Mouse (Mus musculus): ENCODE data around the gene Bid. TPM values are rescaled to one million over a fixed set of nuclear protein-coding genes. Genes with fewer than 3 reads are reported as not detected.

Gene Bid
- polyA plus RNA-seq, 1 experiment: 60.6 TPM

DNA sequence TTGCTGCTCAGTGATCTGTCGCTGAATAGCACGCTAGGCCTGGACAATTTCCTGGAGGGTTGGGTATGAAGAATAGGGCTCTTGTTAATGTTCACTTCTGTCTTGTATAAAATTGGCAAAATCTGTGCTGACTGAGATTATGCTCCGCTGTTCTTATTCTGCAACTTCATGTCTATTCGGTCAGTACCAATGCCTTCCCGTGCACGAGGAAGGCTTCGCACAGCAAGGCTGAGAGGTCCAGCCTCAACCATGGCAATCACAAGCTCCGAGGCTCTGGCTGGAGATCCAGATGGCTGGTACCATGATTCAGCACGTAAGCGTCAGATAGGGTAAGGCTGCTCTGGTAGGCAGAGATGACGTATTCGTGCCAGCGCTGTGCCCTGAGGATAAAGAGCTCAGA, 24.9 kb upstream of the Bid start:
- Histone ChIP-seq H3K4me1 (ENCODE audit: control insufficient read depth, insufficient read depth, low read length) (peaks cover 3% of the 10 kb centered on the region; the same call in 1 of the 2 replicates), H3K27me3 (replicated peaks; ENCODE audit: control insufficient read depth, insufficient read depth, low read length) (no peaks in the 10 kb centered on the region), H3K27ac (ENCODE audit: insufficient read depth, low read depth, low read length) (peak overlapping the region; percentile 90), H3K4me3 (ENCODE audit: insufficient read depth, low read depth, low read length) (no peak overlapping the region), H3K36me3 (ENCODE audit: control insufficient read depth, insufficient read depth, low read length) (no peaks in the 10 kb centered on the region)
- WGBS: 61% methylated on average over 13 of the region's 13 CpGs
- DNase-seq: peak; percentile 86
- no peak for TF ChIP-seq POLR2A (IDR thresholded peaks at IDR 0.05; ENCODE audit: low read depth, low read length)
- no peak for TF ChIP-seq CTCF (conservative IDR thresholded peaks at IDR 0.05; ENCODE audit: insufficient read depth, insufficient read length, low read depth, low read length)

DNA sequence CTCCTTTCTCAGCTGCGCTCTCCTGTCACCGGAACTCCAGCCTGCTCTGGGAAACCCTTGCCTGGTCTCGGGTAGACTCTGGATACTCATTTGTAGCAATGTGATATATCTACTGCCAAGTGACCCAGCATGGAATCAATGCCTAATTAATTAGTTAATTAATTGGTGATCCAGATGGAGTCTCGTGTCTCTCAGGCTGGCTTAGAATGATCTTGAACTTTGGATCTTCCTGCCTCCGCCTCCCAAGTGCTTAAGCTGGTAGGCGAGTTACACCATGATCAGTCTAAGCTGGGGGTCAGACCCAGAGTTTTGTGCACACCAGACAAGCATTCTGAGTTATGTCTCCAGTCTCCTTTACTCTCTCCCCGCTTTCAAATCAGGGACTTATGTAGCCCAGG, 24.4 kb upstream of the Bid start:
- Histone ChIP-seq H3K4me1 (ENCODE audit: control insufficient read depth, insufficient read depth, low read length) (peaks cover 3% of the 10 kb centered on the region; the same call in 1 of the 2 replicates), H3K4me3 (ENCODE audit: insufficient read depth, low read depth, low read length) (no peak overlapping the region), H3K27ac (ENCODE audit: insufficient read depth, low read depth, low read length) (peak overlapping the region; percentile 90), H3K27me3 (replicated peaks; ENCODE audit: control insufficient read depth, insufficient read depth, low read length) (no peaks in the 10 kb centered on the region), H3K36me3 (ENCODE audit: control insufficient read depth, insufficient read depth, low read length) (no peaks in the 10 kb centered on the region)
- DNase-seq: peak; percentile 86
- no peak for TF ChIP-seq CTCF (conservative IDR thresholded peaks at IDR 0.05; ENCODE audit: insufficient read depth, insufficient read length, low read depth, low read length)
- no peak for TF ChIP-seq POLR2A (IDR thresholded peaks at IDR 0.05; ENCODE audit: low read depth, low read length)
- WGBS: 58% methylated on average over 7 of the region's 7 CpGs

DNA sequence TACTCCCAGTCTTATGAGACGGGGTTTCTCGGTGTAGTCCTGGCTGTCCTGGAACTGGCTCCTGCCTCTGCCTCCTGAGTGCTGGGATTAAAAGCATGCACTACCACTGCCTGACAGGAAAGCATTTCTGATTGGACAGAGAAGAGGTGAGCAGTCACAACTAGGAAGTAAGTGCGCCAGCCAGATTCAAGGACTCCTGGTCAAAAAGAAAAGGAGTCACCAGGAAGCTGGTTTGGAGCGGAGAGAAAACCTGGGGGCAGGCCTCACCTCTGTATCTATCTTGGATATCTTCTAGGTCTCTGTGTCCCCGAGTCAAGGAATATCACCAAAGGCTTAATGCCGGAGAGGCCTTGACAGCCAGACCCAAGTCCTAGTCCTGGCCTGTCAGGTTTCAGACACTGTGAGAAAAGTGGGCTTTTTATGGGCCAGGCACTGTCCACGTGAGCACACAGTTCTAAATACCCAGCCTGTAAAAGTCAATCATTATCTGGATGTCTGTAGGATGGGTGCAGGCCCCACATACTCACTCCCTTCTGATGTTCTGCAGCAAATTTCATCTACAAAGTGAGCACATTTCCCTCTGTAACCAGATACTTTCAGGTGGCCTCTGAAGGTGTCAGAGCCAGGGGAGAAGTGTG, 23.9 kb upstream of the Bid start:
- Histone ChIP-seq H3K4me1 (ENCODE audit: control insufficient read depth, insufficient read depth, low read length) (peaks cover 3% of the 10 kb centered on the region; the same call in 1 of the 2 replicates), H3K36me3 (ENCODE audit: control insufficient read depth, insufficient read depth, low read length) (no peaks in the 10 kb centered on the region), H3K27me3 (replicated peaks; ENCODE audit: control insufficient read depth, insufficient read depth, low read length) (no peaks in the 10 kb centered on the region), H3K27ac (ENCODE audit: insufficient read depth, low read depth, low read length) (peak overlapping the region; percentile 85), H3K4me3 (ENCODE audit: insufficient read depth, low read depth, low read length) (no peak overlapping the region)
- DNase-seq: peak; percentile 63
- 60% methylated on average over 7 of the region's 7 CpGs for WGBS
- TF ChIP-seq CTCF (conservative IDR thresholded peaks at IDR 0.05; ENCODE audit: insufficient read depth, insufficient read length, low read depth, low read length) (no peak), POLR2A (IDR thresholded peaks at IDR 0.05; ENCODE audit: low read depth, low read length) (no peak)

DNA sequence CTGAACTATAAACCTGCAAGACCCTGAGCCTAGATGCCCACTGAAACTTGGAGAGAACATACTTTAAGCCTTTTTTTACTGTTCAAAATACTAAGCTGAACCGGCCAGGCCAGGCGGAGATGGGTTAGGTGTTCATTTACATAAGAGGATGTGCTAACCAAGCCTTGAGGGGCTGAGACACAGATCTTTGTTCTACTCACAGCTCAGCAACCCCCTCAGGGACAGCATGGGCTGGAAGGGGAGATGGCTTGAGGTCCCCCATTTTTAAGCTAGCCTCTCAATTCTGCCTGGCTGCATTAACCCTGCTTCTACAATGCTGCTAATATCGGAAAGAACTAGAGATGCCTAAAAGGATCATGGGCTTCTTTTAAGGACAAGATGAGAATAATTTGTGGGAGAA, 23.1 kb upstream of the Bid start:
- peaks cover 3% of the 10 kb centered on the region; the same call in 1 of the 2 replicates for H3K4me1 ChIP-seq (ENCODE audit: control insufficient read depth, insufficient read depth, low read length)
- TF ChIP-seq CTCF (conservative IDR thresholded peaks at IDR 0.05; ENCODE audit: insufficient read depth, insufficient read length, low read depth, low read length): no peak
- TF ChIP-seq POLR2A (IDR thresholded peaks at IDR 0.05; ENCODE audit: low read depth, low read length): no peak
- DNase-seq: no peak
- 0 out of 2 replicates have a peak overlapping the region, but pooled peaks have one; percentile 9 for H3K27ac ChIP-seq (ENCODE audit: insufficient read depth, low read depth, low read length)
- H3K36me3 ChIP-seq (ENCODE audit: control insufficient read depth, insufficient read depth, low read length): no peaks in the 10 kb centered on the region
- H3K27me3 ChIP-seq (replicated peaks; ENCODE audit: control insufficient read depth, insufficient read depth, low read length): no peaks in the 10 kb centered on the region
- 82% methylated on average over 3 of the region's 3 CpGs for WGBS
- no peak overlapping the region for H3K4me3 ChIP-seq (ENCODE audit: insufficient read depth, low read depth, low read length)

DNA sequence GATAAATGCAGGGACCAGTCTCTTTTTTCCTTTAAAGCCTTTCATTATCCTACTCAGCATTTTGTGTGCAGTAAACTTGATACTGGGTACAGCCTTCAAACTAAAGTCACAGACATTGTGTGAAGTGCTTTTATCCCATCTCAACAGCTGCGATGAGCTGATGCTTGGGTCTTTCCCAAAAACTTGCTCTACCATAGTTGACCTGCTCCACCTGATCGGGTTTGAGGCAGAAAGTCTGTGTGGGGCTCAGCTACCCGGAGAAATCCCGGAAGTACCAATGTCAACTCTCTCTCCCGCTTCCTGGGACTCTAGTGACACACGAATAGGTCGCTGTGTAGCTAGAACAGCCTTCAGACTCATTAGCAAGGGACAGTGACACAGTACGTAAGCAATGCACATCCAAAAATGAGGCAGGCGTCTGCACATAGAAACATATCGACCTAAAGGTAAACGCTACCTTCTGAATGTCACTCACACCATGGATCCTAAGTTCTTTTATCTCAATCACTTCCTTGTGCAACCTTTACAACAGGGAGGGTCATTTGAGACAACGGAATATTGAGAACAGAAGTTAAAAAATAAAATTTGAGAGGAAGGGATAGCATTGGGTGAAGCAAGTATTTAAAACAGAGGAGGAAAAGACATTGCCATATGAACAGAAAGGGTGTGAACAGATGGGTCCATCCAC, 22.3 kb upstream of the Bid start:
- 90% methylated on average over 12 of the region's 12 CpGs for WGBS
- no peak overlapping the region for H3K27ac ChIP-seq (ENCODE audit: insufficient read depth, low read depth, low read length)
- no peak for DNase-seq
- no peaks in the 10 kb centered on the region for H3K27me3 ChIP-seq (replicated peaks; ENCODE audit: control insufficient read depth, insufficient read depth, low read length)
- TF ChIP-seq POLR2A (IDR thresholded peaks at IDR 0.05; ENCODE audit: low read depth, low read length) (no peak), CTCF (conservative IDR thresholded peaks at IDR 0.05; ENCODE audit: insufficient read depth, insufficient read length, low read depth, low read length) (no peak)
- H3K36me3 ChIP-seq (ENCODE audit: control insufficient read depth, insufficient read depth, low read length): no peaks in the 10 kb centered on the region
- H3K4me3 ChIP-seq (ENCODE audit: insufficient read depth, low read depth, low read length): no peak overlapping the region
- peaks cover 3% of the 10 kb centered on the region; the same call in 1 of the 2 replicates for H3K4me1 ChIP-seq (ENCODE audit: control insufficient read depth, insufficient read depth, low read length)

DNA sequence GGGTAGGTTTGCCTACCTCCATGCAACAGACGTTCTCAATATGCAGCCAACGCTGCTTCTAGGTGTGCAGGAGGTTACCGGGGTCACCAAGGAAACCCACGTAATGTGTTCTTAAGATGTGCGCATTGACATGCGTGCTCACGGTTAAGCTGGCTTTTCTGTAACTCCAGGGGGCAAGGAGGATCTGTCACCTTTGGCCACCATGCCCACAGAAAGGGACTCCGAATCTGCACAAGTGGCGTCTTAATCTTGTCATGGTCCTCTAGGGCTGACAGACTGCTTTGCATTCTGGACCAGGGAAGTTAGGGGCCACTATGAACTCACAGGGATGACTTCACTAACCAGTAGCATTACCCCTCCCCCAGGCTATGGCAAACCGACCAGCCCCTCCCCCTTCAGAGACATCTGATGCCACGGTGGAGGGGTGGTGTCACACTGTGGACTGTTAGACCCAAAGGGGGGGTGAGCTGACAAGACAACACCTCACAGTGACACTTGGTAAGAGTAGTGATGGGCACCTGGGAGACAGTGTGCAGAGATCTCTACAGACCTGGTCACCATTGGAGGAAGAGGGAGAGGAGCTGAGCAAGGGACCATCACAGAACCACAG, 21.5 kb upstream of the Bid start:
- TF ChIP-seq CTCF (conservative IDR thresholded peaks at IDR 0.05; ENCODE audit: insufficient read depth, insufficient read length, low read depth, low read length) (no peak), POLR2A (IDR thresholded peaks at IDR 0.05; ENCODE audit: low read depth, low read length) (no peak)
- H3K27me3 ChIP-seq (replicated peaks; ENCODE audit: control insufficient read depth, insufficient read depth, low read length): no peaks in the 10 kb centered on the region
- no peak for DNase-seq
- no peak overlapping the region for H3K27ac ChIP-seq (ENCODE audit: insufficient read depth, low read depth, low read length)
- peaks cover 3% of the 10 kb centered on the region; the same call in 1 of the 2 replicates for H3K4me1 ChIP-seq (ENCODE audit: control insufficient read depth, insufficient read depth, low read length)
- WGBS: 79% methylated on average over 11 of the region's 11 CpGs
- H3K36me3 ChIP-seq (ENCODE audit: control insufficient read depth, insufficient read depth, low read length): no peaks in the 10 kb centered on the region
- no peak overlapping the region for H3K4me3 ChIP-seq (ENCODE audit: insufficient read depth, low read depth, low read length)

DNA sequence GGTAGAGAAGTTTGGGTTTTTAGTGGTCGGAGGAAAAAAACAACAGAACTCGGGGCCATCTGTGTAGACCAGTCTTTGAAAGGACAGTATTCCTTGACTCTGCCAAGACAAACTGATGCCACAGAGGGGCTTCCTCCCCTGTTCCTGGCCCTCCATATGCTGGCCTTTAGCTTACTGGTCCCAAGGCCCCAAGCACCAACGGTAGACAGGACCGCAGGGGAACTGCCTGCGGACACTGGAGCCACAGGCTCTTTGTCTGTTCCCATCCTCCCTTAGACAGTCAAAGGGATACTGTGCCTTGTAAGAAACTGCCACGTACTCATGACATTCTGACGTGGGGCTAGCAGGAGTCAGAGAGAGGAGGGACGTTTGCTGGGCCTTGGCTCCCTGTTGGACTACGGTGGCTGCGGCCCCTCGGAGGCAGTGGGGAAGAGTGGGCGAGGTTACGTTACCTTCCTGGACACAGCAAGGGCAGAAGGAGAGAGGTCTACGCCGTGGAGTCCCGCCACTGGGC, 20.5 kb upstream of the Bid start:
- H3K4me3 ChIP-seq (ENCODE audit: insufficient read depth, low read depth, low read length): no peak overlapping the region
- DNase-seq: no peak
- H3K27ac ChIP-seq (ENCODE audit: insufficient read depth, low read depth, low read length): no peak overlapping the region
- peaks cover 2% of the 10 kb centered on the region; the same call in 1 of the 2 replicates for H3K4me1 ChIP-seq (ENCODE audit: control insufficient read depth, insufficient read depth, low read length)
- no peaks in the 10 kb centered on the region for H3K27me3 ChIP-seq (replicated peaks; ENCODE audit: control insufficient read depth, insufficient read depth, low read length)
- no peaks in the 10 kb centered on the region for H3K36me3 ChIP-seq (ENCODE audit: control insufficient read depth, insufficient read depth, low read length)
- 86% methylated on average over 16 of the region's 16 CpGs for WGBS
- no peak for TF ChIP-seq CTCF (conservative IDR thresholded peaks at IDR 0.05; ENCODE audit: insufficient read depth, insufficient read length, low read depth, low read length)
- TF ChIP-seq POLR2A (IDR thresholded peaks at IDR 0.05; ENCODE audit: low read depth, low read length): no peak
